ENCODE assay signal across 20 mouse cellular contexts in genomic region chr4:139512985-139513384, GRCm38 (mm10).
"Had no signal": no experiment of that assay in that cellular context is flagged by ENCODE, and none has a peak within 500 bp of the region (broad histone marks: within the 10 kb centered on the region; RNA-seq: fewer than 3 reads in every experiment).

No protein-coding gene starts in this region.

- DNase-seq: lung, adult 18-20 months; lung, embryonic 14.5 days; lung, postnatal 10 days; lung, postnatal 4 days; midbrain, embryonic 14.5 days; retina, postnatal 1 day; right cerebral cortex, adult 18-20 months; right cerebral cortex, postnatal 25 days; right cerebral cortex, postnatal 4 days; spleen, adult 18-20 months; thymus, adult 18-20 months; thymus, postnatal 14 days; thymus, postnatal 36 days had no signal

- H3K4me1 ChIP-seq: midbrain, embryonic 12.5 days; neural tube, embryonic 12.5 days had no signal

- H3K9ac ChIP-seq: liver, embryonic 15.5 days; lung, embryonic 14.5 days; midbrain, embryonic 12.5 days; neural tube, embryonic 12.5 days had no signal

- H3K36me3 ChIP-seq: liver, embryonic 15.5 days; midbrain, embryonic 10.5 days; midbrain, embryonic 12.5 days; neural tube, embryonic 12.5 days had no signal

- H3K4me3 ChIP-seq: liver, embryonic 15.5 days; megakaryocyte, embryonic 14.5 days; midbrain, embryonic 10.5 days; midbrain, embryonic 12.5 days; myocyte; neural tube, embryonic 12.5 days had no signal

- H3K9me3 ChIP-seq: liver, embryonic 15.5 days; midbrain, embryonic 10.5 days; midbrain, embryonic 12.5 days; neural tube, embryonic 12.5 days had no signal

- H3K27ac ChIP-seq: liver, embryonic 15.5 days; midbrain, embryonic 10.5 days; midbrain, embryonic 12.5 days; neural tube, embryonic 12.5 days had no signal

- H3K4me2 ChIP-seq: liver, embryonic 15.5 days; lung, embryonic 14.5 days; midbrain, embryonic 12.5 days; neural tube, embryonic 12.5 days had no signal

- ATAC-seq: midbrain, embryonic 16.5 days had no signal

- H3K27me3 ChIP-seq: liver, embryonic 15.5 days; midbrain, embryonic 12.5 days; neural tube, embryonic 12.5 days had no signal
